Mouse (Mus musculus) CH12.LX (cell line): ENCODE data around the gene Rffl. TPM values are rescaled to one million over a fixed set of nuclear protein-coding genes. Genes with fewer than 3 reads are reported as not detected.

Experiments
- DNase-seq: peaks from one replicate; pipeline ENCODE4 v3.0.0-alpha.2; 2013; ENCODE audit errors: extremely low read depth
- H3K27ac ChIP-seq: 2 replicates; pipeline ENCODE4 v1.5.1; 2012; ENCODE audit warnings: low read depth, mild to moderate bottlenecking, control low read depth, moderate library complexity; ENCODE audit not compliant: insufficient read depth
- H3K27me3 ChIP-seq: replicated peaks from 2 replicates; pipeline ENCODE3; 2012; ENCODE audit warnings: inconsistent platforms
- H3K36me3 ChIP-seq, 2 experiments: replicated peaks in 1 of 2; 2 replicates each; pipeline versions ENCODE3 to v1.6.1; 2012; ENCODE audit warnings: inconsistent platforms in 1 of 2, low read length in 1 of 2, mild to moderate bottlenecking in 1 of 2, mixed read lengths in 1 of 2, moderate library complexity in 1 of 2; ENCODE audit not compliant: control insufficient read depth in 1 of 2, insufficient read depth in 1 of 2
- H3K4me1 ChIP-seq, 2 experiments: 2 replicates each; pipeline ENCODE4 v1.6.1; 2012; ENCODE audit warnings: inconsistent platforms in 1 of 2, moderate library complexity in 1 of 2; ENCODE audit not compliant: insufficient read depth in 2 of 2, control insufficient read depth in 1 of 2
- H3K4me2 ChIP-seq: 2 replicates; pipeline ENCODE4 v1.6.1; 2012; ENCODE audit warnings: low read depth, mild to moderate bottlenecking, control low read depth; ENCODE audit not compliant: poor library complexity, insufficient read depth, severe bottlenecking
- H3K4me3 ChIP-seq, 3 experiments: fragments of 150-350 bp in 1 of 3; sonication (generic) in 1 of 3; replicated peaks in 1 of 3; 2 replicates each; pipeline versions ENCODE3 to v1.5.1; 2011 to 2012; ENCODE audit warnings: low read depth in 2 of 3, low read length in 2 of 3, mild to moderate bottlenecking in 2 of 3, moderate library complexity in 2 of 3, control low read depth in 1 of 3, improper control_type of control experiment in 1 of 3, inconsistent platforms in 1 of 3, mixed read lengths in 1 of 3; ENCODE audit not compliant: poor library complexity in 1 of 3
- H3K79me2 ChIP-seq: replicated peaks from 2 replicates; pipeline ENCODE4 v1.6.1; 2012; ENCODE audit warnings: mild to moderate bottlenecking, moderate library complexity; ENCODE audit not compliant: control insufficient read depth, poor library complexity, insufficient read depth, severe bottlenecking; ENCODE audit errors: extremely low read depth
- H3K9ac ChIP-seq: 2 replicates; pipeline ENCODE4 v1.6.1; 2012; ENCODE audit warnings: low read depth, mild to moderate bottlenecking, control low read depth, moderate library complexity; ENCODE audit not compliant: insufficient read depth
- H3K9me3 ChIP-seq: replicated peaks from 2 replicates; pipeline ENCODE3; 2012; ENCODE audit warnings: low read length, inconsistent platforms, mixed read lengths
- CHD1 ChIP-seq: IDR thresholded peaks from 2 replicates; pipeline ENCODE4 v1.6.1; 2012; ENCODE audit warnings: low read depth, low read length, improper control_type of control experiment, inconsistent platforms
- CTCF ChIP-seq, 2 experiments: IDR thresholded peaks in 1 of 2; conservative IDR thresholded peaks in 1 of 2; 2 replicates each; pipeline ENCODE4 v1.5.1; 2011 to 2012; ENCODE audit warnings: low read depth in 2 of 2, low read length in 2 of 2, improper control_type of control experiment in 1 of 2, inconsistent platforms in 1 of 2, mild to moderate bottlenecking in 1 of 2, moderate library complexity in 1 of 2
- E2F4 ChIP-seq: IDR thresholded peaks from 2 replicates; pipeline ENCODE4 v1.6.1; 2011; ENCODE audit warnings: low read depth, low read length, improper control_type of control experiment; ENCODE audit not compliant: insufficient replicate concordance
- GABPA ChIP-seq: IDR thresholded peaks from 2 replicates; pipeline ENCODE4 v1.6.1; 2012; ENCODE audit warnings: low read depth, low read length, improper control_type of control experiment, inconsistent platforms; ENCODE audit not compliant: insufficient replicate concordance
- JUN ChIP-seq: IDR thresholded peaks from 2 replicates; pipeline ENCODE4 v1.6.1; 2011; ENCODE audit warnings: low read depth, mild to moderate bottlenecking, low read length, improper control_type of control experiment, moderate library complexity; ENCODE audit not compliant: insufficient read depth
- JUND ChIP-seq: conservative IDR thresholded peaks from 2 replicates; pipeline ENCODE4 v1.6.1; 2011; ENCODE audit warnings: low read depth, low read length, improper control_type of control experiment
- MAX ChIP-seq: IDR thresholded peaks from 2 replicates; pipeline ENCODE4 v1.6.1; 2011; ENCODE audit warnings: low read length, improper control_type of control experiment
- MEF2A ChIP-seq: IDR thresholded peaks from 2 replicates; pipeline ENCODE4 v1.6.1; 2014; ENCODE audit warnings: low read depth, mild to moderate bottlenecking, inconsistent platforms, low read length, improper control_type of control experiment, borderline replicate concordance
- MYC ChIP-seq: IDR thresholded peaks from 2 replicates; pipeline ENCODE4 v1.6.1; 2011; ENCODE audit warnings: low read depth, mild to moderate bottlenecking, improper control_type of control experiment, low read length
- POLR2A ChIP-seq: IDR thresholded peaks from 2 replicates; pipeline ENCODE4 v1.6.1; 2011; ENCODE audit warnings: low read depth, mild to moderate bottlenecking, improper control_type of control experiment, low read length
- POLR2AphosphoS2 ChIP-seq: IDR thresholded peaks from 2 replicates; pipeline ENCODE4 v1.6.1; 2011; ENCODE audit warnings: low read depth, low read length, improper control_type of control experiment
- RAD21 ChIP-seq: IDR thresholded peaks from 2 replicates; pipeline ENCODE4 v1.6.1; 2011; ENCODE audit warnings: low read depth, mild to moderate bottlenecking, low read length, improper control_type of control experiment, moderate library complexity
- RCOR1 ChIP-seq: conservative IDR thresholded peaks from 2 replicates; pipeline ENCODE4 v1.6.1; 2012; ENCODE audit warnings: low read depth, mild to moderate bottlenecking, inconsistent platforms, low read length, improper control_type of control experiment
- UBTF ChIP-seq: IDR thresholded peaks from 2 replicates; pipeline ENCODE4 v1.6.1; 2012; ENCODE audit warnings: low read depth, mild to moderate bottlenecking, inconsistent platforms, low read length, improper control_type of control experiment, moderate library complexity
- USF2 ChIP-seq: conservative IDR thresholded peaks from 2 replicates; pipeline ENCODE4 v1.6.1; 2011; ENCODE audit warnings: low read depth, low read length, improper control_type of control experiment
- dilution Hi-C: fragments of 300-500 bp; cut with MboI; formaldehyde crosslinking; loops from 2 replicates; pipeline ENCODE4 v1.14.3; 2020; ENCODE audit warnings: low sequenced_read_pairs; ENCODE audit not compliant: extremely low pct_unique_long_range_greater_than_20kb, extremely low pct_ligation_motif_present
- in situ Hi-C: fragments of 300-500 bp; cut with MboI; formaldehyde crosslinking; loops from 3 replicates; pipeline ENCODE4 v1.14.3; 2019; ENCODE audit warnings: low sequenced_read_pairs, low pct_ligation_motif_present, low pct_unique_long_range_greater_than_20kb, mixed read lengths
- polyA plus RNA-seq: library from polyadenylated mRNA; unstranded; fragments of >175 nt; gene quantifications from 2 replicates; pipeline ENCODE4 v1.2.1, GENCODE M21; 2012; ENCODE audit warnings: low read depth; ENCODE audit not compliant: insufficient read length
- total RNA-seq, 2 experiments: library from RNA; depleted of rRNA; stranded (reverse); fragments of 300-350 nt in 1 of 2; fragments of >200 nt in 1 of 2; gene quantifications; 2 replicates each; pipeline ENCODE4 v1.2.3; 2012 to 2014

The Rffl gene
- total and polyA plus RNA-seq, 3 experiments: 1.2 to 16.5 (median 3.0) TPM

- Histone ChIP-seq H3K9me3 (no peaks in the 10 kb centered on the region), H3K27ac (no peak overlapping the region), H3K4me1 (peaks cover under 1 to 2% of the 10 kb centered on the region in 2 experiments; a peak in 1 of 4 replicates), H3K4me3 (no peak overlapping the region), H3K9ac (no peak overlapping the region), H3K4me2 (no peak overlapping the region), H3K27me3 (no peaks in the 10 kb centered on the region), H3K79me2 (peaks cover 9% of the 10 kb centered on the region; the same call in 1 of the 2 replicates), H3K36me3 (no peaks in the 10 kb centered on the region)
- no peak for DNase-seq
- in situ Hi-C loops (no loop called here), dilution Hi-C loops (no loop called here)
- TF ChIP-seq USF2 (no peak), GABPA (no peak), MYC (no peak), UBTF (no peak), CHD1 (no peak), POLR2AphosphoS2 (no peak), POLR2A (no peak), CTCF (conservative IDR thresholded peaks at IDR 0.05 in 1 of 2, IDR thresholded peaks at IDR 0.05 in 1 of 2; ENCODE audit: low read depth in 2 of 2, low read length in 2 of 2) (no peak), JUND (no peak), E2F4 (no peak), MAX (no peak)
Measured at GRCm38 (mm10) chr11:82860759-82861158, 10.3 kb downstream of the Rffl start.

GRCm38 (mm10) chr11:82857307-82857848 lies 13.6 kb downstream of the Rffl start:
- no peaks in the 10 kb centered on the region for H3K36me3 ChIP-seq
- no peaks in the 10 kb centered on the region; a peak in 1 of 4 replicates for H3K4me1 ChIP-seq
- H3K79me2 ChIP-seq: peaks cover 14% of the 10 kb centered on the region; the same call in 1 of the 2 replicates
- dilution Hi-C loops (no loop called here), in situ Hi-C loops (no loop called here)
- no peak overlapping the region for H3K9ac ChIP-seq
- TF ChIP-seq RCOR1: no peak
- no peak for TF ChIP-seq RAD21
- TF ChIP-seq JUND: no peak
- no peak for TF ChIP-seq CHD1
- TF ChIP-seq POLR2AphosphoS2: no peak
- TF ChIP-seq JUN: no peak
- TF ChIP-seq UBTF: no peak
- TF ChIP-seq MEF2A: no peak
- no peak overlapping the region for H3K27ac ChIP-seq
- H3K4me2 ChIP-seq: no peak overlapping the region
- H3K9me3 ChIP-seq: no peaks in the 10 kb centered on the region
- no peaks in the 10 kb centered on the region for H3K27me3 ChIP-seq
- H3K4me3 ChIP-seq: no peak overlapping the region
- no peak for DNase-seq
